Mouse (Mus musculus) midbrain, embryonic 13.5 days (tissue): ENCODE measurements around the gene Smim20. TPM values are rescaled to one million over a fixed set of nuclear protein-coding genes. Genes with fewer than 3 reads are reported as not detected.

Source experiments
- ATAC-seq: fragments of 200-750 bp; cut with Nextera tagmentation; 2 replicates; pipeline ENCODE4 v1.8.0; 2017; ENCODE audit warnings: mild to moderate bottlenecking, moderate TSS enrichment, moderate library complexity
- H3K27ac ChIP-seq: fragments of 300-500 bp; sonication (generic); 2 replicates; pipeline ENCODE4 v1.5.1; 2015; ENCODE audit warnings: inconsistent platforms, mild to moderate bottlenecking, moderate library complexity
- H3K27me3 ChIP-seq: fragments of 300-500 bp; sonication (generic); 2 replicates; pipeline ENCODE4 v1.6.1; 2015; ENCODE audit warnings: mild to moderate bottlenecking, inconsistent platforms
- H3K36me3 ChIP-seq: fragments of 300-500 bp; sonication (generic); 2 replicates; pipeline ENCODE4 v1.6.1; 2015; ENCODE audit warnings: mild to moderate bottlenecking, inconsistent platforms
- H3K4me1 ChIP-seq: fragments of 300-500 bp; sonication (generic); replicated peaks from 2 replicates; pipeline ENCODE4 v1.6.1; 2015; ENCODE audit warnings: inconsistent platforms
- H3K4me2 ChIP-seq: fragments of 300-500 bp; sonication (generic); replicated peaks from 2 replicates; pipeline ENCODE4 v1.6.1; 2015; ENCODE audit warnings: moderate library complexity, mild to moderate bottlenecking, inconsistent platforms
- H3K4me3 ChIP-seq: fragments of 300-500 bp; sonication (generic); replicated peaks from 2 replicates; pipeline ENCODE4 v1.5.1; 2015; ENCODE audit warnings: mild to moderate bottlenecking, inconsistent platforms
- H3K9ac ChIP-seq: fragments of 300-500 bp; sonication (generic); replicated peaks from 2 replicates; pipeline ENCODE4 v1.6.1; 2015; ENCODE audit warnings: mild to moderate bottlenecking, inconsistent platforms
- H3K9me3 ChIP-seq: fragments of 300-500 bp; sonication (generic); 2 replicates; pipeline ENCODE4 v1.6.1; 2016; ENCODE audit warnings: mild to moderate bottlenecking, inconsistent platforms
- WGBS: fragments of 180-500 bp; shearing (Covaris S2); methylation state at CpG from one replicate; pipeline ENCODE4 v1.1.7; 2015; 5-methylcytosine and 5-hydroxymethylcytosine counted together
- polyA plus RNA-seq: library from polyadenylated mRNA; unstranded; fragments of >200 nt; fragmentation: Nextera tagmentation; extraction: Ambion mirVana; gene quantifications from 2 replicates; pipeline ENCODE4 v1.2.1, GENCODE M21; 2015

Gene Smim20
- polyA plus RNA-seq, 1 experiment from 2014 or later: 72.3 TPM

DNA sequence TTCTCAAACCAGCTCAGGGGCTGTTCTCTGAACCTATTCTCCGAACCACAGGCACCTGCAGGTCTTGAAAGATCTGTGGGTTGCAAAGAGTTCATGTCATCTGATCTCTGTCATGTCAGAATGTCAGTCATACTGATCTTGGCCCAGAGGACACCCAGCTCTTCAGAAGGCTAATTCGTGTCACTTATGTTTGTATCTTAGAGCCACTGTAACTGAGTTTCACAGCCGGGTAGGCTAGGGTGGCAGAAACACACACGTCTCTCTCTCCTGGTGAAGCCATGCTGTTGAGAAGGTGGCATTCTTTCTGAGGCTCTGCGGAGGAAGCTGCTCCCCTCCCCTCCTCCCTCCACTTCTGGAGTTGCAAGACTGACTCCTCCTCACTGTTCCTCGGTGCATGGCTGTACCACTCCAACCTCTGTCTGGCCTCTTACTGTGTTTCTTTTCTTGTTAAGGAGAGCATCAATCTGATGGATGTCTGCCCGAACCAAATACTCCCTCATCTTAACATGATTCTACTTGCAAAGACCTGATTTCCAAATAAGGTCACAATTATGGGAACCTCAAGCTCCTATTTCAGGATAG is 51.1 kb downstream of the Smim20 start:
- H3K9ac ChIP-seq: no peak overlapping the region
- ATAC-seq: no peak
- no peak overlapping the region for H3K4me2 ChIP-seq
- no peak overlapping the region for H3K4me3 ChIP-seq
- 0 out of 2 replicates have a peak, but pooled peaks cover 5% of the 10 kb centered on the region for H3K4me1 ChIP-seq
- 90% methylated on average over 7 of the region's 7 CpGs for whole genome bisulfite sequencing
- no peak overlapping the region for H3K27ac ChIP-seq
- H3K36me3 ChIP-seq: no peaks in the 10 kb centered on the region
- H3K9me3 ChIP-seq: no peaks in the 10 kb centered on the region
- H3K27me3 ChIP-seq: no peaks in the 10 kb centered on the region

- Histone ChIP-seq H3K27me3 (no peaks in the 10 kb centered on the region), H3K4me1 (peaks cover 18% of the 10 kb centered on the region), H3K4me2 (no peak overlapping the region), H3K9ac (no peak overlapping the region), H3K36me3 (no peaks in the 10 kb centered on the region), H3K9me3 (no peaks in the 10 kb centered on the region), H3K27ac (no peak overlapping the region), H3K4me3 (no peak overlapping the region)
- WGBS: 66% methylated on average over 3 of the region's 3 CpGs
- peak; percentile 10; the same call in 1 of the 2 replicates for ATAC-seq
Measured at GRCm38 (mm10) chr5:53320331-53320730, 53.4 kb downstream of the Smim20 start.

DNA sequence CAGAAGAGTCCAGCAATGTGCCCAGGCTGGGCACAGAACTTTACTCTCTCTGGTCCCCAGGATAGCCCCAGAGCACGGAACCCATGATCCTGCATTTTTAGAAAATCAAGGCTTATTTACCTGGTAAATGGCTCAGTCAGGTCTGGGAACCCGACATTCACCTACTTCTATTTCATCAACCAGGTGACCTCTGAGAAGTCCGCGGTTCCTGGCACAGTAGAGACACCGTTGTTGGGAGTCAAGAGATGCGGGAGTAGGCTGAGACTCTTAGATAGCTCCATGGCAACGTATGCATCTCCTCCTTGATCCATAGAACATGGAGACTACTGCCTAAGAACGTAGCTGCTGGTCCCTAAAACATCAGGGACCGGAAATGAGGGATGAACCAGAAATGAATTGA is 55.0 kb downstream of the Smim20 start:
- H3K4me2 ChIP-seq: no peak overlapping the region

GRCm38 (mm10) chr5:53322471-53322870 is 55.6 kb downstream of the Smim20 start:
- Histone ChIP-seq H3K9me3 (no peaks in the 10 kb centered on the region), H3K27ac (no peak overlapping the region), H3K4me2 (no peak overlapping the region), H3K36me3 (no peaks in the 10 kb centered on the region), H3K27me3 (no peaks in the 10 kb centered on the region), H3K4me3 (no peak overlapping the region), H3K4me1 (peaks cover 32% of the 10 kb centered on the region), H3K9ac (no peak overlapping the region)
- WGBS: 82% methylated on average over 11 of the region's 11 CpGs
- ATAC-seq: no peak

More for the DNA sequence above, 55.0 kb downstream of the Smim20 start:
- no peak overlapping the region for H3K4me3 ChIP-seq
- WGBS: 94% methylated on average over 9 of the region's 9 CpGs
- no peak overlapping the region for H3K27ac ChIP-seq
- no peak overlapping the region for H3K9ac ChIP-seq
- no peak for ATAC-seq
- no peaks in the 10 kb centered on the region for H3K9me3 ChIP-seq
- H3K27me3 ChIP-seq: no peaks in the 10 kb centered on the region
- peaks cover 32% of the 10 kb centered on the region for H3K4me1 ChIP-seq
- H3K36me3 ChIP-seq: no peaks in the 10 kb centered on the region

DNA sequence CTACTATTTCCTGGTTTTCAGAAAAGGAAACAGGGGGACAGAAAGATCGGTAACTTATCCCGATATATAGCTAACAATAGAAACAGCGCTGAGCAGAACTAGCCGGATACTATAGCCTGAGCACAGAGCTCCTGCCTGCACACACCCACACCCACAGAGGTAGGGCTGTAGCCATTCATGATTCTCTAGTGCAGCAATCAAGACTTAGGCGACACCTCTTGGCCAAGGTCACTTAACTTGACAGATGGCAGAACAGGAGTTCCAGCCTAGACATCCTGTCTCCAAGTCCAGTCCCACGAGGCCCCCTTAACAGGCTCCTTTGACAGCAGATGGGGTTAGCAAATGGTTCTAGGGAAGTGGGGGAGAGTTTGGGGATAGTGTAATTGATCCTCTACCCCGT is 56.2 kb downstream of the Smim20 start:
- H3K4me2 ChIP-seq: no peak overlapping the region
- H3K27me3 ChIP-seq: no peaks in the 10 kb centered on the region
- no peaks in the 10 kb centered on the region for H3K36me3 ChIP-seq
- no peaks in the 10 kb centered on the region for H3K9me3 ChIP-seq
- H3K4me3 ChIP-seq: no peak overlapping the region
- peaks cover 32% of the 10 kb centered on the region for H3K4me1 ChIP-seq
- no peak for ATAC-seq
- H3K27ac ChIP-seq: no peak overlapping the region
- WGBS: 76% methylated on average over 7 of the region's 7 CpGs
- no peak overlapping the region for H3K9ac ChIP-seq

GRCm38 (mm10) chr5:53324256-53324655 is 57.4 kb downstream of the Smim20 start:
- WGBS: 80% methylated on average over 3 of the region's 3 CpGs
- H3K27me3 ChIP-seq: no peaks in the 10 kb centered on the region
- no peak overlapping the region for H3K4me2 ChIP-seq
- no peak overlapping the region for H3K4me3 ChIP-seq
- peaks cover 32% of the 10 kb centered on the region for H3K4me1 ChIP-seq
- ATAC-seq: no peak
- no peak overlapping the region for H3K27ac ChIP-seq
- H3K9me3 ChIP-seq: no peaks in the 10 kb centered on the region
- no peaks in the 10 kb centered on the region for H3K36me3 ChIP-seq
- no peak overlapping the region for H3K9ac ChIP-seq

DNA sequence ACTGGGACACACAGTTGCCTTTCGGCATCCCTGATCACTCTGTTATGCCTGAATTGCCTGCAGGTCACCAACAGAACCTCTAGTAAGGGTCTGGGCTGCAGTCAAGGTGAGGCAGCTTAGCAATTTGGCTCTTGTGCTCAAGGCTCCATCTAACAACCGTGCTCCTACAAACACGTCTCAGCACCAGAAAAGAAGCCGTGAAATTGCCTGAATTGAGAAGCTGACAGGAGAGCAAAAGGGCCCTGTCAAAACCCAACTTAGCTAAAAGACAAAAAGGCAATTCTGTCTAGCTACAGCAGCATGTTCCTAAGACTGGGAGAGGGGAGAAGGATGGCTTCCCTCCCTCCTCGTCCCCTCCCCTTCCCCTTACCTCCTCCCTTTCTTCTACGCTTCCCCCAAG is 57.9 kb downstream of the Smim20 start:
- Histone ChIP-seq H3K9me3 (no peaks in the 10 kb centered on the region), H3K4me1 (peaks cover 32% of the 10 kb centered on the region), H3K9ac (no peak overlapping the region), H3K4me3 (no peak overlapping the region), H3K36me3 (no peaks in the 10 kb centered on the region), H3K27me3 (no peaks in the 10 kb centered on the region), H3K27ac (no peak overlapping the region; the same call in 1 of the 2 replicates), H3K4me2 (no peak overlapping the region)
- 37% methylated on average over 6 of the region's 6 CpGs for WGBS
- ATAC-seq: no peak

- H3K9me3 ChIP-seq: no peaks in the 10 kb centered on the region
- no peak overlapping the region for H3K4me3 ChIP-seq
- WGBS: 4% methylated on average over 8 of the region's 8 CpGs
- peak; percentile 82 for ATAC-seq
- H3K27ac ChIP-seq: no peak overlapping the region
- 0 out of 2 replicates have a peak overlapping the region, but pooled peaks have one; percentile 11 for H3K4me2 ChIP-seq
- H3K36me3 ChIP-seq: no peaks in the 10 kb centered on the region
- H3K4me1 ChIP-seq: peaks cover 26% of the 10 kb centered on the region
- H3K9ac ChIP-seq: no peak overlapping the region
- H3K27me3 ChIP-seq: no peaks in the 10 kb centered on the region
Measured at GRCm38 (mm10) chr5:53326023-53326422, 59.1 kb downstream of the Smim20 start.

- no peak overlapping the region for H3K4me2 ChIP-seq
- no peaks in the 10 kb centered on the region for H3K36me3 ChIP-seq
- H3K9ac ChIP-seq: no peak overlapping the region
- ATAC-seq: peak; percentile 53; the same call in 1 of the 2 replicates
- no peak overlapping the region for H3K4me3 ChIP-seq
- H3K27ac ChIP-seq: no peak overlapping the region
- H3K9me3 ChIP-seq: no peaks in the 10 kb centered on the region
- WGBS: 72% methylated on average over 5 of the region's 5 CpGs
- H3K27me3 ChIP-seq: no peaks in the 10 kb centered on the region
- peaks cover 26% of the 10 kb centered on the region for H3K4me1 ChIP-seq
Measured at GRCm38 (mm10) chr5:53326491-53326890, 59.6 kb downstream of the Smim20 start.

Other genes with a start within 250 kb of the Smim20 start
- 0.04 TPM in 1 of 2 replicates, not detected in the other for gene Slc34a2, start 229.0 kb upstream of the Smim20 start, polyA plus RNA-seq
- 3.2 and 3.8 TPM in 2 replicates for gene Sel1l3, start 53.2 kb upstream of the Smim20 start, polyA plus RNA-seq
- 46.9 TPM in 2 replicates for gene Rbpj, start 199.1 kb downstream of the Smim20 start, polyA plus RNA-seq